Mouse (Mus musculus) limb, embryonic 12.5 days (tissue): ENCODE results near the gene Ifit3. TPM values are rescaled to one million over a fixed set of nuclear protein-coding genes. Genes with fewer than 3 reads are reported as not detected.
"Not testable (repeated sequence)": the region's sequence is repeated elsewhere in the genome, so short reads cannot be mapped to it uniquely, and the experiment has no call there.

ENCODE experiments used
- ATAC-seq: fragments of 200-750 bp; cut with Nextera tagmentation; 2 replicates; pipeline ENCODE4 v1.8.0; 2017; ENCODE audit warnings: low read depth, moderate TSS enrichment; ENCODE audit not compliant: insufficient number of reproducible peaks, insufficient read depth, low FRiP score, low TSS enrichment
- H3K27ac ChIP-seq: fragments of 300-500 bp; sonication (generic); 2 replicates; pipeline ENCODE4 v1.5.1; 2016; ENCODE audit warnings: mild to moderate bottlenecking, moderate library complexity
- H3K27me3 ChIP-seq: fragments of 300-500 bp; sonication (generic); 2 replicates; pipeline ENCODE4 v1.6.1; 2016; ENCODE audit warnings: mild to moderate bottlenecking, moderate library complexity
- H3K36me3 ChIP-seq: fragments of 300-500 bp; sonication (generic); 2 replicates; pipeline ENCODE4 v1.6.1; 2016; ENCODE audit warnings: mild to moderate bottlenecking, moderate library complexity
- H3K4me1 ChIP-seq: fragments of 300-500 bp; sonication (generic); replicated peaks from 2 replicates; pipeline ENCODE4 v1.6.1; 2016
- H3K4me2 ChIP-seq: fragments of 300-500 bp; sonication (generic); 2 replicates; pipeline ENCODE4 v1.6.1; 2016; ENCODE audit warnings: mild to moderate bottlenecking, moderate library complexity
- H3K4me3 ChIP-seq: fragments of 300-500 bp; sonication (generic); replicated peaks from 2 replicates; pipeline ENCODE4 v1.5.1; 2016; ENCODE audit warnings: mild to moderate bottlenecking
- H3K9ac ChIP-seq: fragments of 300-500 bp; sonication (generic); replicated peaks from 2 replicates; pipeline ENCODE4 v1.6.1; 2016; ENCODE audit warnings: mild to moderate bottlenecking, moderate library complexity
- H3K9me3 ChIP-seq: fragments of 300-500 bp; sonication (generic); 2 replicates; pipeline ENCODE4 v1.6.1; 2016; ENCODE audit warnings: mild to moderate bottlenecking, moderate library complexity
- WGBS: fragments of 180-500 bp; shearing (Covaris S2); methylation state at CpG from one replicate; pipeline ENCODE4 v1.1.7; 2016; 5-methylcytosine and 5-hydroxymethylcytosine counted together
- polyA plus RNA-seq: library from polyadenylated mRNA; unstranded; fragments of >200 nt; fragmentation: Nextera tagmentation; extraction: Ambion mirVana; gene quantifications from 2 replicates; pipeline ENCODE4 v1.2.1, GENCODE M21; 2016

Ifit3 gene
- polyA plus RNA-seq, 1 experiment from 2014 or later, result 2.1 TPM

- ATAC-seq, result no peak
- Histone ChIP-seq H3K4me2 (no peak overlapping the region), H3K4me3 (no peak overlapping the region), H3K27me3 (no peaks in the 10 kb centered on the region), H3K9ac (no peak overlapping the region), H3K4me1 (no peaks in the 10 kb centered on the region), H3K27ac (no peak overlapping the region), H3K9me3 (no peaks in the 10 kb centered on the region), H3K36me3 (no peaks in the 10 kb centered on the region)
Observed at GRCm38 (mm10) chr19:34588959-34589358, 5.6 kb downstream of the Ifit3 start.

DNA sequence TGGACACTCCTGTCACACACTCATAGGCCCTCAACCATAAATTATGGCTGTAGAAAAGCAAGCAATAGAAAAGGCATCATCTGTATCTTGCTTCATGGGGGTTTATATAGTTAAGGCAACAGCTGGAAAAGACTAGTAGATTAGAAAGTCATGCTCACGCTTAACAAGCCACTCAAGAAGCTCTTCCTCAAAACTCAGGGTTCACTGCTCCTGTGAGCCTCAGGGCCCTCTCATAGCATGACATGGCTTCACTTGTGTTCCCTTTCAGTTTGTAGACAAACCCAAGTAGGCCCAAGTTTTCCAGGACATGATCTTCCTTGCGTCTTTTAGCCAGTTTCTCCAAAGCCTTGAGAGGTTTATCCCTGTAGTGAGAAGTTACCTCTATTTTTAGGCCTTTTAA lies 10.1 kb downstream of the Ifit3 start:
- Histone ChIP-seq H3K36me3 (no peaks in the 10 kb centered on the region), H3K4me2 (no peak overlapping the region), H3K9me3 (no peaks in the 10 kb centered on the region), H3K4me3 (no peak overlapping the region), H3K27me3 (no peaks in the 10 kb centered on the region), H3K4me1 (no peaks in the 10 kb centered on the region), H3K9ac (no peak overlapping the region), H3K27ac (no peak overlapping the region)
- 90% methylated on average over 2 of the region's 2 CpGs for WGBS
- no peak for ATAC-seq

- WGBS, result 77% methylated on average over 3 of the region's 3 CpGs
Observed at GRCm38 (mm10) chr19:34594523-34594922, 11.2 kb downstream of the Ifit3 start.

GRCm38 (mm10) chr19:34596811-34597210 lies 13.5 kb downstream of the Ifit3 start:
- Histone ChIP-seq H3K9me3 (no peaks in the 10 kb centered on the region), H3K27me3 (no peaks in the 10 kb centered on the region), H3K9ac (no peak overlapping the region), H3K4me1 (no peaks in the 10 kb centered on the region), H3K36me3 (no peaks in the 10 kb centered on the region), H3K27ac (no peak overlapping the region), H3K4me2 (no peak overlapping the region), H3K4me3 (no peak overlapping the region)
- ATAC-seq, result no peak

More at GRCm38 (mm10) chr19:34594523-34594922, 11.2 kb downstream of the Ifit3 start:
- H3K27ac ChIP-seq, H3K4me2 ChIP-seq, H3K4me1 ChIP-seq, H3K4me3 ChIP-seq, H3K9ac ChIP-seq, H3K36me3 ChIP-seq, ATAC-seq, H3K27me3 ChIP-seq, H3K9me3 ChIP-seq: not testable (repeated sequence)

DNA sequence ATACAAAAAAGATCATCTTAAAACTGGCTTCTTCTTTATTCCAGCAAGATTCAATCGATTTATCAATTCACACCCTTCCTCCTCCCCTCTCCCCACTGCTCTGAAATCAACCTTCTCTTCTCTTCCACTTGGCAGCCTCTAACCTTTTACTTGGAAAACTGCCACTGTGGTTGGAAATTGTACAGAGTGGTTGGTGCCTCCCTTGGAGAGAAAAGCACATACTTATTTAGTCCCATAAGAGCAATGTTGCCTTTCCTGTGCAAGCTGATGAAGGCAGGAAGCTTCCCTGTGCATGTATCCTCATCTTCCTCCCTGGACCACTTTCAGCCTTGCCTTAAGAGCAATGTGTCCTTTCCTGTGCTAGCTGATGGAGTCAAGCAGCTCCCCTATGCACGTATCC lies 15.0 kb downstream of the Ifit3 start:
- Histone ChIP-seq H3K4me3 (no peak overlapping the region), H3K9me3 (no peaks in the 10 kb centered on the region), H3K4me1 (no peaks in the 10 kb centered on the region), H3K27ac (no peak overlapping the region), H3K36me3 (no peaks in the 10 kb centered on the region), H3K4me2 (no peak overlapping the region), H3K9ac (no peak overlapping the region), H3K27me3 (no peaks in the 10 kb centered on the region)
- WGBS, result 80% methylated on average over 2 of the region's 2 CpGs
- no peak for ATAC-seq

DNA sequence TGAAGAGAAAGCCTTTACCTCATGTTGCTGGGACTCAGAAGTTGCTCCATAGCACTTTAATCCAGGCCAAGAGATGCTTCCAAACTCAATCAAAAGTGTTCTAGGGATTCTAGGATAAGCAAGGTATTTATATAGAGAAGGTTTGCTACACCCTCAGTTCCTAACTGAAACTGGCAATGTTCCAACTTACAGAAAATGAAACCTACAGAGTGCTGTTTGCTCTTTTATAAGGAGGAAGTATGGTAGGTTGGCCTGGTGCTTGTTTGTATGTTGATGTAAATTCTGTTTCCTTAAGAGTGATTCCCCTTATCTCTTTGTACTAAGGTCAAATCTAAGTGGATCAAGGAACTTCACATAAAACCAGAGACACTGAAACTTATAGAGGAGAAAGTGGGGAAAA lies 15.9 kb downstream of the Ifit3 start:
- not testable (repeated sequence) for H3K9ac ChIP-seq, H3K9me3 ChIP-seq, H3K27ac ChIP-seq, ATAC-seq, H3K4me1 ChIP-seq, H3K4me2 ChIP-seq, H3K36me3 ChIP-seq, H3K27me3 ChIP-seq, H3K4me3 ChIP-seq

GRCm38 (mm10) chr19:34601888-34602287 lies 18.6 kb downstream of the Ifit3 start, which contains the start of gene Ifit1bl1:
Ifit1bl1 (minus strand) TSS chr19:34601956.
- not testable (repeated sequence) for ATAC-seq, H3K9ac ChIP-seq, H3K27ac ChIP-seq, H3K4me1 ChIP-seq, H3K36me3 ChIP-seq, H3K4me3 ChIP-seq, H3K27me3 ChIP-seq, H3K9me3 ChIP-seq, H3K4me2 ChIP-seq
- 48% methylated on average over 1 of the region's 1 CpGs for WGBS

DNA sequence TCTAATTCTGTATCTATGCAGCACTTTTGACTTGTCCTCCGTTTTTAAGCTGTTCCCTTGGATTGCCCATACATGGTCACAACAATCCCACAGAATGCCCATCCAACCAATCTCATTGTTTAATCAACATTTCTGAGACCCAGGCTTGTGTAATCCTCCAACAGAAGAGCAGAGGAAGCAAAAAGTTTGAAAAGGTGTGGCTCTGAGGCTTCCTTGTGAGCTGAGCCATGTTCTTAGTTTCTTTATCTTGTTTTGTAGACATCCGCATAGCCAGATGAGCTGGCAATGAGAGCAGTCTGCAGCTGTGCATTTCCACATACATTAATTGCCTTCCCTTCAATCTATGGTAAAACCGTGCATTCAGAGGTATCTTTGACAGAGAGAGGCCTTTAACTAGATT lies 22.1 kb downstream of the Ifit3 start:
- Histone ChIP-seq H3K36me3 (no peaks in the 10 kb centered on the region), H3K27ac (no peak overlapping the region), H3K4me1 (peaks cover 6% of the 10 kb centered on the region; the same call in 1 of the 2 replicates), H3K27me3 (no peaks in the 10 kb centered on the region), H3K9me3 (no peaks in the 10 kb centered on the region), H3K4me3 (no peak overlapping the region), H3K4me2 (no peak overlapping the region), H3K9ac (no peak overlapping the region)
- WGBS, result 87% methylated on average over 3 of the region's 3 CpGs
- ATAC-seq, result no peak

GRCm38 (mm10) chr19:34607237-34608051 lies 24.1 kb downstream of the Ifit3 start, which contains the start of gene Ifit3b:
Ifit3b (plus strand) TSS chr19:34607970.
- H3K9me3 ChIP-seq, H3K27me3 ChIP-seq, H3K36me3 ChIP-seq, H3K4me3 ChIP-seq, H3K9ac ChIP-seq, H3K4me1 ChIP-seq: not testable (repeated sequence)
- 49% methylated on average over 4 of the region's 4 CpGs for WGBS
- peak; percentile 74 for ATAC-seq
- H3K4me2 ChIP-seq, result peak within 1 kb of the TSS; percentile 32; the same call in 1 of the 2 replicates
- peak within 1 kb of the TSS; percentile 50; the same call in 1 of the 2 replicates for H3K27ac ChIP-seq

- H3K4me2 ChIP-seq, H3K4me3 ChIP-seq, H3K27ac ChIP-seq, ATAC-seq, H3K4me1 ChIP-seq, H3K9me3 ChIP-seq, H3K36me3 ChIP-seq, H3K27me3 ChIP-seq, H3K9ac ChIP-seq: not testable (repeated sequence)
- WGBS, result 72% methylated on average over 3 of the region's 3 CpGs
Observed at GRCm38 (mm10) chr19:34610118-34610517, 26.8 kb downstream of the Ifit3 start.

- H3K36me3 ChIP-seq, H3K4me2 ChIP-seq, H3K9ac ChIP-seq, H3K4me3 ChIP-seq, H3K4me1 ChIP-seq, H3K9me3 ChIP-seq, H3K27ac ChIP-seq, H3K27me3 ChIP-seq, ATAC-seq: not testable (repeated sequence)
- WGBS, result 85% methylated on average over 5 of the region's 11 CpGs
Observed at GRCm38 (mm10) chr19:34612243-34613001, 29.1 kb downstream of the Ifit3 start.
